Mouse (Mus musculus) MEL (cell line): ENCODE results near the gene Atp1a2. TPM values are rescaled to one million over a fixed set of nuclear protein-coding genes. Genes with fewer than 3 reads are reported as not detected.

Experiments
- DNase-seq: peaks from one replicate; pipeline ENCODE4 v3.0.0; 2011; ENCODE audit warnings: low read depth, low spot score
- H3K27ac ChIP-seq: 2 replicates; pipeline ENCODE4 v1.5.1; 2012; ENCODE audit warnings: low read depth, mild to moderate bottlenecking, control low read depth, low read length, moderate library complexity; ENCODE audit not compliant: control insufficient read depth
- H3K27me3 ChIP-seq, 2 experiments: fragments of 150-350 bp in 1 of 2; sonication (generic) in 1 of 2; 2 replicates each; pipeline ENCODE4 v1.6.1; 2012; ENCODE audit warnings: low read length in 2 of 2, mild to moderate bottlenecking in 2 of 2, improper control_type of control experiment in 1 of 2, moderate library complexity in 1 of 2; ENCODE audit not compliant: insufficient read depth in 2 of 2, control insufficient read depth in 1 of 2
- H3K36me3 ChIP-seq, 2 experiments: 2 replicates each; pipeline ENCODE4 v1.6.1; 2012 to 2014; ENCODE audit warnings: low read length in 2 of 2, improper control_type of control experiment in 1 of 2, inconsistent platforms in 1 of 2, mild to moderate bottlenecking in 1 of 2; ENCODE audit not compliant: insufficient read depth in 2 of 2, control insufficient read depth in 1 of 2
- H3K4me1 ChIP-seq, 2 experiments: fragments of 150-350 bp in 1 of 2; sonication (generic) in 1 of 2; 2 replicates each; pipeline ENCODE4 v1.6.1; 2012; ENCODE audit warnings: low read length in 2 of 2, improper control_type of control experiment in 1 of 2, mild to moderate bottlenecking in 1 of 2; ENCODE audit not compliant: insufficient read depth in 2 of 2, control insufficient read depth in 1 of 2
- H3K4me3 ChIP-seq, 2 experiments: fragments of 150-350 bp in 1 of 2; sonication (generic) in 1 of 2; 2 replicates each; pipeline ENCODE4 v1.5.1; 2012; ENCODE audit warnings: low read depth in 2 of 2, low read length in 2 of 2, mild to moderate bottlenecking in 2 of 2, moderate library complexity in 2 of 2, control low read depth in 1 of 2, improper control_type of control experiment in 1 of 2; ENCODE audit not compliant: control insufficient read depth in 1 of 2, insufficient read depth in 1 of 2
- H3K79me2 ChIP-seq: 2 replicates; pipeline ENCODE4 v1.6.1; 2012; ENCODE audit warnings: mild to moderate bottlenecking, low read length, moderate library complexity; ENCODE audit not compliant: control insufficient read depth, poor library complexity, insufficient read depth
- H3K9ac ChIP-seq: 2 replicates; pipeline ENCODE4 v1.6.1; 2012; ENCODE audit warnings: low read depth, mild to moderate bottlenecking, control low read depth, low read length, moderate library complexity; ENCODE audit not compliant: control insufficient read depth, poor library complexity, severe bottlenecking
- H3K9me3 ChIP-seq: fragments of 150-350 bp; sonication (generic); replicated peaks from 2 replicates; pipeline ENCODE4 v1.6.1; 2012; ENCODE audit warnings: mild to moderate bottlenecking, low read length, improper control_type of control experiment, moderate library complexity; ENCODE audit not compliant: insufficient read depth
- BHLHE40 ChIP-seq: IDR thresholded peaks from 2 replicates; pipeline ENCODE4 v1.6.1; 2012; ENCODE audit warnings: low read depth, mild to moderate bottlenecking, inconsistent platforms, low read length, improper control_type of control experiment, borderline replicate concordance
- CTCF ChIP-seq, 3 experiments: IDR thresholded peaks in 2 of 3; conservative IDR thresholded peaks in 1 of 3; 2 replicates each; pipeline ENCODE4 v1.5.1; 2011 to 2012; ENCODE audit warnings: low read length in 3 of 3, low read depth in 2 of 3, mild to moderate bottlenecking in 2 of 3, improper control_type of control experiment in 1 of 3, inconsistent platforms in 1 of 3, mixed read lengths in 1 of 3, moderate library complexity in 1 of 3; ENCODE audit not compliant: control insufficient read depth in 1 of 3, insufficient read depth in 1 of 3, poor library complexity in 1 of 3, severe bottlenecking in 1 of 3
- E2F4 ChIP-seq: IDR thresholded peaks from 2 replicates; pipeline ENCODE4 v1.6.1; 2011; ENCODE audit warnings: low read depth, low read length, improper control_type of control experiment, borderline replicate concordance
- HCFC1 ChIP-seq: IDR thresholded peaks from 2 replicates; pipeline ENCODE4 v1.6.1; 2012; ENCODE audit warnings: low read depth, mild to moderate bottlenecking, inconsistent platforms, low read length, improper control_type of control experiment, moderate library complexity
- MAFK ChIP-seq: IDR thresholded peaks from 2 replicates; pipeline ENCODE4 v1.6.1; 2011; ENCODE audit warnings: low read depth, mild to moderate bottlenecking, low read length, improper control_type of control experiment, borderline replicate concordance
- MAZ ChIP-seq: IDR thresholded peaks from 2 replicates; pipeline ENCODE4 v1.6.1; 2012; ENCODE audit warnings: low read depth, mild to moderate bottlenecking, inconsistent platforms, low read length, improper control_type of control experiment
- MEF2A ChIP-seq: IDR thresholded peaks from 2 replicates; pipeline ENCODE4 v1.6.1; 2014; ENCODE audit warnings: low read depth, mild to moderate bottlenecking, inconsistent platforms, low read length, improper control_type of control experiment; ENCODE audit not compliant: poor library complexity, insufficient replicate concordance, severe bottlenecking; ENCODE audit errors: extremely low read depth
- MYC ChIP-seq: IDR thresholded peaks from 2 replicates; pipeline ENCODE4 v1.6.1; 2011; ENCODE audit warnings: low read depth, mild to moderate bottlenecking, low read length, improper control_type of control experiment, moderate library complexity
- NELFE ChIP-seq: IDR thresholded peaks from 2 replicates; pipeline ENCODE4 v1.6.1; 2011; ENCODE audit warnings: low read depth, low read length, improper control_type of control experiment
- NRF1 ChIP-seq: IDR thresholded peaks from 2 replicates; pipeline ENCODE4 v1.6.1; 2014; ENCODE audit warnings: low read depth, mild to moderate bottlenecking, inconsistent platforms, low read length, improper control_type of control experiment, moderate library complexity; ENCODE audit not compliant: poor library complexity, insufficient read depth, severe bottlenecking
- POLR2AphosphoS2 ChIP-seq: IDR thresholded peaks from 2 replicates; pipeline ENCODE4 v1.6.1; 2011; ENCODE audit warnings: low read length, improper control_type of control experiment
- RCOR1 ChIP-seq: IDR thresholded peaks from 2 replicates; pipeline ENCODE4 v1.6.1; 2012; ENCODE audit warnings: low read depth, mild to moderate bottlenecking, inconsistent platforms, low read length, improper control_type of control experiment
- SIN3A ChIP-seq: IDR thresholded peaks from 2 replicates; pipeline ENCODE4 v1.6.1; 2012; ENCODE audit warnings: low read length, improper control_type of control experiment, inconsistent platforms
- TBP ChIP-seq: IDR thresholded peaks from 2 replicates; pipeline ENCODE4 v1.8.0; 2011; ENCODE audit warnings: low read depth, low read length, improper control_type of control experiment
- TCF12 ChIP-seq: IDR thresholded peaks from 2 replicates; pipeline ENCODE4 v1.6.1; 2014; ENCODE audit warnings: low read depth, mild to moderate bottlenecking, inconsistent platforms, low read length, improper control_type of control experiment, moderate library complexity
- UBTF ChIP-seq: IDR thresholded peaks from 2 replicates; pipeline ENCODE4 v1.6.1; 2012; ENCODE audit warnings: low read depth, mild to moderate bottlenecking, inconsistent platforms, low read length, improper control_type of control experiment, moderate library complexity, borderline replicate concordance; ENCODE audit not compliant: insufficient read depth
- ZKSCAN1 ChIP-seq: IDR thresholded peaks from 2 replicates; pipeline ENCODE4 v1.6.1; 2012; ENCODE audit warnings: low read depth, mild to moderate bottlenecking, inconsistent platforms, low read length, improper control_type of control experiment, moderate library complexity
- ZMIZ1 ChIP-seq: IDR thresholded peaks from 2 replicates; pipeline ENCODE4 v1.6.1; 2012; ENCODE audit warnings: low read depth, mild to moderate bottlenecking, inconsistent platforms, low read length, improper control_type of control experiment, moderate library complexity
- ZNF384 ChIP-seq: IDR thresholded peaks from 2 replicates; pipeline ENCODE4 v1.6.1; 2012; ENCODE audit warnings: low read depth, mild to moderate bottlenecking, inconsistent platforms, low read length, improper control_type of control experiment
- polyA plus RNA-seq, 2 experiments: library from polyadenylated mRNA; stranded (reverse) in 1 of 2; unstranded in 1 of 2; fragments of >175 nt in 1 of 2; fragments of >200 nt in 1 of 2; gene quantifications; 2 replicates each; pipeline versions ENCODE4 v1.2.1 to v1.2.4; 2012; ENCODE audit warnings: low replicate concordance in 2 of 2, low read depth in 1 of 2; ENCODE audit not compliant: insufficient read length in 2 of 2, insufficient read depth in 1 of 2, missing spikeins in 1 of 2
- total RNA-seq: library from RNA; depleted of rRNA; stranded (reverse); fragments of 300-350 nt; gene quantifications from 2 replicates; pipeline ENCODE4 v1.2.3, GENCODE M21; 2012

The Atp1a2 gene
- total and polyA plus RNA-seq, 3 experiments, result 0.04 TPM; not detected in 2

GRCm38 (mm10) chr1:172309699-172310398 lies 12.0 kb upstream of the Atp1a2 start (continued):
- TF ChIP-seq SIN3A (peak; percentile 93), UBTF (no peak), MEF2A (no peak), MAFK (no peak), TBP (peak; percentile 75; the same call in 1 of the 2 replicates), TCF12 (peak; percentile 28; the same call in 1 of the 2 replicates), BHLHE40 (peak; percentile 81), RCOR1 (no peak; the same call in 1 of the 2 replicates), MAZ (peak; percentile 43; the same call in 1 of the 2 replicates), ZMIZ1 (no peak), MYC (peak; percentile 100), NELFE (no peak; the same call in 1 of the 2 replicates), NRF1 (no peak), ZKSCAN1 (0 out of 2 replicates have a peak, but pooled peaks have one; percentile 48), E2F4 (no peak), POLR2AphosphoS2 (no peak), ZNF384 (peak; percentile 32; the same call in 1 of the 2 replicates), HCFC1 (peak; percentile 38; the same call in 1 of the 2 replicates)

- Histone ChIP-seq H3K27me3 (no peaks in the 10 kb centered on the region), H3K27ac (no peak overlapping the region), H3K4me1 (peaks cover 9 to 26% of the 10 kb centered on the region in 2 experiments), H3K36me3 (peaks cover 0 to 23% of the 10 kb centered on the region in 2 experiments; a peak in 2 of 4 replicates), H3K9me3 (no peaks in the 10 kb centered on the region), H3K9ac (no peak overlapping the region), H3K4me3 (no peak overlapping the region)
- DNase-seq, result no peak
- no peak for TF ChIP-seq CTCF (IDR thresholded peaks at IDR 0.05 in 2 of 3, conservative IDR thresholded peaks at IDR 0.05 in 1 of 3; ENCODE audit: control insufficient read depth in 1 of 3, insufficient read depth in 1 of 3, low read depth in 2 of 3, low read length in 3 of 3, poor library complexity in 1 of 3, severe bottlenecking in 1 of 3)
- TF ChIP-seq, all 39 proteins: peak for 0
- H3K79me2 ChIP-seq, result peaks cover 14% of the 10 kb centered on the region
Measured at GRCm38 (mm10) chr1:172308409-172308808, 10.5 kb upstream of the Atp1a2 start.
